Mouse (Mus musculus) Muller cell, postnatal 12 days (primary cell): ENCODE results near the gene Haspin.
A peak's percentile ranks its signal among the peaks of the same experiment; 100 is the strongest.

Source experiments
- DNase-seq: peaks from one replicate; pipeline ENCODE4 v3.0.0-alpha.2; 2015; ENCODE audit errors: inconsistent ontology term

Haspin gene

DNA sequence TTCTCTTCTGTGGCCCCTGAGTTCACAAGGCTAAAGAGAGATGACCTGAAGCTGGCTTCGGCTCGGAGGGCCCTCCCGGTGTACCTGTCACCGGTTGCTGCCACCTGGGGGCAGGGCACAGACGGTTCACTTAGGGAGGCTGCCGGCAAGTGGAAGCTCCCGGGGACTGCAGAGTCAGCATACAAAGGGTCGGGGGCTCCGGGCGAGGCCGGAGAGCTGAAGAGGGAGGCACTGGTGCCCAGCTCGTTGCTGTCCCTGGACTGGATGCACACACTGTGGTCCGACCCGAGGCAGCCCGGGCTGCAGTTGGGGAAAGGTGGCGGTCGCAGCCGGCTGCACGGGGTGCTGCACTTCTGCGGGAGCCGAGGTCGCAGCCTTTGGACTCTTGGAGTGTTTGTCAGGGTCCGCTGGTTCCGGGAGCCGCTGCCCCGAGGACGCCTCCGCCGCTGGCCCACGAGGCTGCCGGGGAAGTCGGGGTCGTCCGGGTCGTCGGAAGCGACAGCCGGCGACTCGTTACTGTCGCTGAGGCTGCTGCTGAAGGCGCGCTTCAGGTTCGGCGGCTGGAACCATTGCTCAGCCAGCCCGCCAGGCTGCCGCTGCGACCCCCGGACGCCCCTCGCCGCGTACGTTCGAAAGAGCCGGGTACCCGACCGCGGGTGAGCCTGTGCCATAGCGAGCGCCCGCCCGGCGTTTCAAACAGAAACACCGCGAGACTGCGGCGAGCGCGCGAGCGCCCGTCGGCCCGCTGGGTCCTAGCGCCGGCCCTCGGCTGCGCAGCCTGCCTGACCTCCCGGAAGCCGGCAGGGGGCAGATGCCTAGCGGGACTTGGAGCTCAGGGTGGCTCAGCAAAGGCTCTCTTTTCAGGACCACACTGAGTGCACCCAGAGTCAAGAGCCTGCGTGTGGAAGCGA lies at the start of gene Haspin:
Haspin (minus strand) TSS at position 704 of the 911 bp plus-strand sequence.
- DNase-seq = peak; percentile 89

DNA sequence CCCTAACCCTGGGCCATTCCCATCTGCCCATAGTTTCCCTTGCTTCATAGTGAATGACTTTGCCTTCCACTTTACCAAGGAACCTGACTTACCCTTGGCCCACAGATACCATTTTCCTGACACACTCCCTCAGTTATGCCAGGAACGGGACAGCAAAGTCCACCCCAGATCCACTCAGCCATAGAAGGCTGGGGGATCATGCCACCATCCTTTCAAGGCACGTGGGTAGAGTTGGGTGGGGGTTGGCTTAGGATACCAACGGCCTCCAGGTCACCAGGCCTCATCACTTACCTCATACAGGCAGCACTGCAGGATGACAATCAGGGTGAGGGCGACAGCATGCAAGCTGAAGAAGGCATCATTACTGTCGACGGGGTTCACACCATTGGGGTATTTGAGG lies 49.1 kb upstream of the Haspin start:
- no peak for DNase-seq

DNA sequence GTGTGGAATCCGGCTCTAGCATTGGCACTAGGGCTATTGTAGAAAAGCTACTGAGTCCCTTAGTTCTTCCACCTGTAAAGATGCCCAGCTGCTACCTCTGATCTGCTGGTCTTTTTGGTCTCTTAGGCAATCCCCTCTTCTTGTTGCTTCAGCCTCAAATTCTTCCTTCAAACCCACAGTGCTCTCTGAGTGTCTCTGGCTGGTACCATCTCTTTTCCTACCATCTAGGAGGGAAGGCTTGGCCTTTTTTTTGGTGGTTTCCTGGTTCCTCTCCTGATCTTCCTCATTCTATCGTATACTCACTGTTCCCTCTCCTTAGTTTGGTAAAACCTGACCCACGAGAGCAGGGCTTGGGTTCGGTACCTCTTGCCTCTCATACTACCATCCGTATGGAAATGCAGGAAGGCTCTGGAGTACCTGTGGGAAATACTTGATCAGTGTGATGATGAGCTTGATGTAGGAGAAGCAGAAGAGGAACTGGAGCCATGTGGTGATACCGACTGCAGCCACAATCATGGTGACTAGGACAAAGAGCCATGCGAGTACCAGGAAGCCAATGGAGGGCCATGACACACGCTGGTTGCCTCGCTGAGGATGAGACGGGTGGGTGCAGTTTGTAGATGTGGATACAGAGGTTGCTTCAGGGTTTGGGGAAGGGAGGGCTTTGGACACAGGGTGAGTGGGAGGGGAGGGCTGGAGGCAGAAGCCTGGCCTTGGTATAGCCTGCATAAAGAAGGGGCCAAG lies 48.0 kb upstream of the Haspin start:
- DNase-seq = no peak

DNA sequence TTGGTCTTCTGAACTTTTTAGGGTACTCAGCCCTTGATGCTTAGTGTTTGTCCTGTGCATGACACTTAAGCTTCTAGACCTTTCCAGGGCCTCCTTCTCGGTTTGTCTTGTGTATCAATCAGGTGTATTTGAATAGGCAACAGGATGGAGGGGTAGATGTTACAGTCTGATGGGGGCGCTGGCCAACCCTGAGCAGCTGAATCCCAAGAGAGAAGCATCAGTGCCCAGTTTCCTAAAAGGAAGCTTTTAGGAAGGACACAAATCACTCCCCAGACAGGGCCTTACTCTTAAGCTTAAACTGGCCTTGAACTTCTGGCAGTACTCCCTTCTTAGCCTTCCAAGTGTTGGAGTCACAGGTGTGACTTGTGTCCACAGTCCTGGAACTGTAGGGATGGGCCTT lies 39.8 kb upstream of the Haspin start:
- no peak for DNase-seq

DNA sequence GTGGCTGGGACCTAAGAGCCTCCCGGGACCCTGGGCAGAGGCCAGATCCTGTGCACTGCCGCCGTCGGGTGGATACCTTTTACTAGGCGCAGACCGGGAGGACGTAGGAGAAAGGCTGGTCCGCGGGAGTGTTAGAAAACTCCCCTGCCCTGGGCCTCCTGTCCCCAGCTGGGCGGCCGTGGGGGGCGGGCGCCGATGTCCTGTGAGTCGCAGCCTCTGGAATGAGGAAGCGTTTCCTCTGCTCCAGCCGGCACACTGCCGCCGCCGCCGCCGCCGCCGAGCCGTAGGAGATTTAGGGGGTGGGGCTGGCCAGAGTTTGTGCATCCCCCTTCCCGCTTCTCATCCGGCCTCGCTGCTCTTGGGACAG lies 39.4 kb upstream of the Haspin start:
- peak; percentile 97 for DNase-seq

DNA sequence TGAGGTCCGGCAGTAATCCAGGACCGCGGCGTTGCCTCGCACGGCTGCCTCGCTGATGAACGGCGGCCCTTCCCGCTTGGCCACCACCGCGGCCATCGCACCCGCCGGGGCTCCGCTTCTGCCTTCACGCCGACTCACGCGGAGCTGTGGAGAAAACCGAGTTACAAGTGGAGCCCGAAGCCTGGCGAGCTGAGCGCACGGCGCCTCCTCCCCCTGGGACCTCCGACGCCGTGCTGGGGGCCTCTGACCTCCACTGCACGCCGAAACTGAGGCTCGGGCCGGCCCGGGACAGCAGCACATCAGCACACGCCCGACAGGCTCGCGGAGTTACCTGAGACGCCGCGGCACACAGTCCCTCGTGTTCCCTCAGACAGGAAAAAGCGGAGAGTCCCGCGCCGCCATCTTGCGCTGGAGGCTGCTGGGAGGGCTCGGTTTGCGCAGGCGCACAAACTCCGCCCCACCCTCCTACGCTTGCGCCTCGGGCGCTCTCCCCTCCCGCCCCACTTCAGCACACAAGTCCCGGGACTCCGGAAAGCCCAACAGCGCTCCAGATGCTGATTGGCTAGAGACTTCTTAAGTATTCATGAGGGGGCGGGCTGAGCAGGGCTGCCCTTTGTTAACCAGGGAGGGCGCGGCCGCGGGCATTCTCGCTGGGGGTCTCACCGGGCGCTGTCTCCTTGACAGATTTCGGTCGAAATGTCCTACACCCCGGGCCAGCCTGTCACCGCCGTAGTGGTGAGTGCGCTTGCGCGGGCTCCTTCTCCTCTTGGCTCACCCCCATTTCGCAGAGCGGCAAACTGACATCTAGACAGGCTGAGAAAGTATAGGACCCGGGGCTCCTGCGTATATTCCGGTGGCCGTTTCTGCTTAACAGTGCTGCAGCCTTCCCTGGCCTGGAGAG lies 38.8 kb upstream of the Haspin start, which contains the start of the genes Emc6 and Tax1bp3:
Emc6 (minus strand) TSS at position 430 of the 901 bp plus-strand sequence.
Tax1bp3 (plus strand) TSS at position 476 of the 901 bp plus-strand sequence.
- DNase-seq = peak; percentile 98

DNA sequence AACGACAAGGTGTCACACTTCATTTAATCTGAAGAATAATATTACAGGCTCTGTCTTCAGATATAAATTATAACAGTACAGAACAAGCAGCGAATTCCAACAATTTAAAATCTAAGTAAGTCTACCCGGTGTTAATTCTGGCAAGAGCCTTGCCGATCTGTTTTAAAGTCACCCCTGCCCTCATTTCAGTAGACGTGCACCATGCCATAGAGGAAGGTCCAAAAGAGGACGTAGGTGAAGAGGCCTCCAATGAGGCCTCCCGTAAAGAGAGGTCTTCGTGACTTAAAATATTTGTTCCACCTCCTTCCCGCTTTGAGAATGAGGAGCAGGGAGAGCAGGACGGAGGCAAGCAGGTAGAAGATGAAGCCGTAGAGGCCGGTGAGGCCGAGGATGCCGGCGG lies 38.1 kb upstream of the Haspin start:
- DNase-seq = no peak

DNA sequence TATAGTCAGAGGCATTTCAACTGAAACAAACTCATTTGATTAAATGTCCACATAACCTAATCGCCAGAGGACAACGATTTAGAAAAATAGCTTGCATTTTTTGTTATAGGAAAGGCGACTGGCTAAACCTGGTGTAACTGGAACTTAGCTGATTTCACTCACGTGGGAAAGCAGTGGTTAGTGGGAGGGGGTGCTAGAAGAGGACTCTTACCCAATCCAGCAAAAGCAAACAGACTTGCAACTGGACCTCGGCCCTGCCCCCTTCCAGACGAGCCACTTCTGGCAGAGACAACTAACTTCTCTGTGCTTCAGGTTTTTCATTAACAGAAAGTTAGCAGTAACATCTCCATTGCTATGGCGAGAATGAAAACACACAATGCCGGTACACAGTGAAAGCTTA lies 37.5 kb upstream of the Haspin start:
- DNase-seq = no peak

DNA sequence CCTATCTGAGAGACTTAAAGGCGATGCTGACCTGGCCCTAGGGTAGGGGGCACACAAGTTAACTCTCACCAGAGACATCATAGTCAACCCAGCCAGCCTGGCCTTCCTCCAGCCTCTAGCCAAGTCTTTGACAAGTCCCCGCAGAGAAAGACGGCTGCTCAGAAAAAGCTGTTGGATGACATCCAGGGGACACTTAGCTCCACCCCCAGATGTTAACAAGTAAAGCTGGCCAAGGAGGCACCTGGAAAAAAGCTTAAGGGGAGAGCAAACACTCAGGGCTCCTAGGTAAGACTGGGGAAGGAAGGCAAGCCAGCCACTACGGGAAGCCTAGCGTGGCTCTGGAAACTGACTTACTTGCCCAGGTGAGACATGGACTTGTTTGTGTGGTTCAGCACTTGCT lies 34.1 kb upstream of the Haspin start:
- no peak for DNase-seq

DNA sequence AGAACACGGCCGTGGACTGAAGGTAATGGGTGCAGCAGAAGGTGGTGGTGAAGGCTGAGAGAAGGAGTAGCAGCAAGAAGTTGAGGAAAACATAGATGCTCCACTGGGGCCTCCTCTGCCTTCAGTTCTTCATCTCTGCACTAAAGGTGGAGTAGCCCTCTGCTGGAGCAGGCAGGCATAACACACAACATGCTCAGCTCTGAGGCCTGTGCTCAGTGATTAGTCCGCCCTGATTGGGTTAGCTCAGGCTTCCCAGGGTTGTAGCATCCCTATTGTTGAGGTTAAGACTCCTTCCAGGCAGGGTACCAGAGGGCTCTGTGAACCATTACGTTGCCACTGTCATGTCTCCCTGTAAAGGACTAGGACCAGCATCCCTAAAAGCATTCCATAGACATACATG lies 31.1 kb upstream of the Haspin start:
- peak; percentile 17 for DNase-seq

DNA sequence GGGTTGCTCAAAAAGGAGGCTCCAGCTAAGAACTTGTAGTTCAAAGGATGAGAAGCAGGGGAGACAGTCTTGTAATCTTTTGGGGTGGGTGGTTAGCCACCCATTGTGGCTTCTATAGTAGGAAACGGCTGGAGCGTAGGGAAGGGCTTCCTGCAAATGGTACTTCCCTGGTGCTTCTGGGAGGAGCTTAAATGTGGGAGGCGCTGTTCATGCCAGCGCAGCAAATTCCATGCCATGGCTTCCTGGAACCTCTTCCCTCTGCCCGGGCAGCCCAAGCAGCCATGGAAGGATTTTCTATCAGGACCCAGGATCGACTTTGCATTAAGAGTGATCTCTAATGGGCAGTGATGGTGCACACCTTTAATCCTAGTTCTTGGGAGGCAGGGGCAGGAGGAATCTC lies 30.5 kb upstream of the Haspin start:
- no peak for DNase-seq

DNA sequence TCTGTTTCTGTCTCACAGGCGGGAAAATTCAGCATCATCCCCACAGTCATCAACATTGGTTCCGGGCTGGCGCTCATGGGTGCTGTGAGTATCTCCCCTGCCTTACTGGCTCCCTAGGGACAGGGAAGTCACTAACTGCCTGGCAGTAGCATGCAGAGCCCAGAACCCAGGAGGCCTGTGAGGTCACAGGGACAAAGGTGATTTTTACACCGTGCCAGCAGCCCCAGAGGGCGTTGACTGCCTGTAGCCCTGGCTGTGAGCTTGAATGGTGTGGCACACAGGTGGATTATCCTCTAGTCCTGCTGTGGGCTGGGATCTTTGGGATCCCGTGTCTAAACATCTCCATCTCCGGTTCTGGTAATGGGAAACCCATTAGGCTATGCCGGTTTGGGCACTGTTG lies 30.0 kb upstream of the Haspin start:
- no peak for DNase-seq

DNA sequence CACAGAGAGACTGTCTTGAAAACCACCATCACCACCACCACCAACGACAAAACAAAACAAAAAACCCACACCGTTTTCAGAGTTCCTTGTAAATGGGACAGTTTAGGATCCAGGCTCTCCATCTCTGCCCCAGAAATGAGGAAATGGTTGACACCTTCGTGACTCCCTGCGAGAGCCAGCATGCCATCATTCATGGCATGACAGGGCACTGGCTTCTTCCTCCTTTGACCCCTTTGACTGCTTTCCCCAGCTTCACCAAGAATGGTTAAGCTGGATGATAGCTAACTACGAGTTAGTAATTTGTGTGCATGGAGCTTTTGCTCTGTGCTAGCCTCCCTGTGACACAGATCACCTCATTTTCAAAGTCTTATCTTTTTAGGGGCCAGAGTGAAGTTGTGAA lies 24.2 kb upstream of the Haspin start:
- no peak for DNase-seq

DNA sequence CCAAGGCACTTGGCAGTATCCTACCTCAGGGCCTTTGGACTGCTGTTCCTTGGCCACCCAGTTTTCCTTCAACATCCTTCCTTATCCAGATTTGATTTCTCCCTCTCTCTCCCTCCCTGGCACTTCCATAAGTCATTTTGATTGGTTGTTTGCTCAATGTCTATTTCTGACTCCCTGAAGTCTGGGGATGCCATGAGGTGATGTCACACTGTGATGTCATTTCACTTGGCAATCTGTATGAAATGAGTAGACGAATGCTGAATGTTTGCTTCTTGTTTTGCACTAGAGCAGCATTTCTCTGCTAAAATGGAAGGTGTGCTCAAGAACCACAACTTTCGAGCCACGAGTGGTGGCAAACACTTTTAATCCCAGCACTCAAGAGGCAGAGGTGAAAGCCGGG lies 23.5 kb upstream of the Haspin start:
- DNase-seq = peak; percentile 4

DNA sequence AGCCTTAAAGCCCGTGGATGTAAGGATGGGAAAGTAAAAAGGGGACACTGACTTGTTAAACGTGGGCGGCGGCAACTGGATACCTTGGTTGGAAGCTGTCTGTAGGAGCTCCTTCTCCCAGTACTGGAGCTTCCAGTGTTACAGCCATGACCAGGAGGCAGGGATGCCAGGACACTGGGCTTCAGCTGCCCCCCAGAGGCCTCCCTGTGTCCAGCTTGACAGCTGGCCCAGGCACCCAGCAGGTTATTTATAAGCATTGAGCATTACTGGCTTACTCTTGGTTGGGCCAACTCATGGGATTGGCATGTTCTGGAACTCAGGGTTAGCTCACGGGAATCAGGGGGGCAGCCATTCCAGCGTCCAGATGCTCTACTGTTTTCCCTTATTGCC lies 22.7 kb upstream of the Haspin start:
- peak; percentile 82 for DNase-seq

DNA sequence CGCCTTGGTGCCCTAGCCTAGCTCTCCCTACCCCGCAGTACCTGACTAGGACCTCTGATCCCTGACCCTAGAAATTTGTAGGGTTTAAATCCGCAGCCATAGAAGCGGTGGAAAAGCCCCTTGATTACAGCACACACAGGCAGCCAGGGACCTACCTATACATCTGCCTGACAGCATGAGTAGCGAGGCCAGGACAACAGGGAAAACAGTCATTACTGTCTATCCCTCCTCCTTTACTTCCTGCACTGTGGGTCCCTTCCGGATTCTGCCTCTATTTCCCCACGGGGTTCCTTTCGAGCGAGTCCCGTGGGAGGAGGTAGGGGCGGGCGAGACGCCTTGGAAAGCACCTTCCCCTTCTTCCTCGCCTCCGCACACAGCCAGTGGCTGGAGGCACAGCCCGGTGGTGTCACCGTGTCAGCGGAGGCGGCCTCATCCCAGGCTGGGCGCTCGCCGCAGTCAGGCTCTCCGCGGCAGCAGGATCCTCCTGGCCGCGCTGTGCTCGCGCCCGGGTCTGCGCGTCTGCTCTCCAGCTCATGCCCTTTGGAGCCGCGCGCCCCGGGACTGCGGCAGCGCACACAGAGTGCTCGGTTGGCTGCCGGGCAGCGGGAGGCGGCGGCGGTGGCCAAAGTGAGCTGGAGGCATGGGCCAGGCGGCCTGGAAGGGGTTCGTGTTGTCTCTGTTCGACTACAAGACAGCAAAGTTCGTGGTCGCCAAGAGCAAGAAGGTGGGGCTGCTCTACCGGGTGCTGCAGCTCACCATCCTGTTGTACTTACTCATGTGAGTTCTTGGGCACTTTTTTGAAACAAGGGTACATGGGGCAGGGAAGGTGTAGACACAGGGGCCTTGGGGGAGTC lies 22.1 kb upstream of the Haspin start, which contains the start of gene P2rx5:
P2rx5 (plus strand) TSS at position 465 of the 854 bp plus-strand sequence.
- peak; percentile 77 for DNase-seq

DNA sequence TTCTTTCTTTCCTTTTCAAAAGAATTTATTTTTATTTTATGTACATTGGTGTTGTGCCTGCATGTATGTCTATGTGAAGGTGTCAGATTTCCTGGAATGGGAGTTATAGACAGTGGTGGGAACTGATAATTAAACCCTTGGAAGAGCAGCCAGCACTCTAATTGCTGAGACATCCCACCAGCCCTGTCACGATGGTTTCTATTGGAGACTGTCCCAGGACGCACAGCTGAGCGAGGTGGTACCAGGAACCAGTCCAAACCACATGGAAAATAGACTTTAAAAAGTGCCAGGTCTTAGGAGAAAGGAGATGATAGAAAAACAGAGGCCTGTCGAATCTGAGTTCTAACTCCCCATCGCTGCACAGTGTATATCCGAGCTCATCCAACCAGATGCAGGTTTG lies 17.0 kb upstream of the Haspin start:
- DNase-seq = peak; percentile 34

DNA sequence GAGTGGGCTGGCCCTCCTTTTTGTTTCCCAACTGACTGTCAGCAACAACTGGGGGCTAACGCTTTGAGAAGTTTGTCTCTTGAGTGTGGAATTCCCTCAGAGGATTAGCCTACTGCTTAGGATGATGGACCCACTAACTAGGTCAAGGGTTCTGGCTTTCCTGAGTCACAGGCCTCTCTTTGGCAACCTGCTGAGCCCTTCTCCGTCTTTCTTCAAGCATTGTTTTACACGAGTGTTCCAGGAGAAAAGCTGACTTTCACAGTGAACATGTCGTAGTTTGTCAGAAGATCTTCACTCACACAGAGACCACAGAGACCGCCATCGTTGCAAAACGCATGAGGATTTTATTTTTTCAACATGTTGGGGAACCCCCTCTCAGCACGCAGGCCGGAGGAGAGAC lies 10.1 kb upstream of the Haspin start:
- DNase-seq = no peak

DNA sequence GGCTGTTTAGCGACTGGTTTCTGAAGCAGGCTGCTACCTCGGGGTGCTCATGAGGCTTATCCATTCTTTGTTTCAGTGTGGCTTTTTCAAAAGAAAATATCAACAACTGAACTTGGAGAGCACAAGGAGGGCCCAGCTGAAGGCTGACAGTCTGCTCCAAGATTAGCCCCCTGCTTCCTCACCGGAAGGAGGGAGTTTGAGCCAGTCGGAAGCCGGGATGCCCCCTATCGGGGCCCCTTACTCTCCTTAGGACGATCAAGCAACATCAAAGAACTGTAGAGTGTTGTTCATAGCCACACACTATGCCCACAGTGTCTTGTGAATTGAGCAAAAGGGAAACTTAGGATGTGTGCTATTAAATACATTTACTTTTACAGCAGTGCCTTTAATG lies 8.9 kb upstream of the Haspin start:
- DNase-seq = no peak

DNA sequence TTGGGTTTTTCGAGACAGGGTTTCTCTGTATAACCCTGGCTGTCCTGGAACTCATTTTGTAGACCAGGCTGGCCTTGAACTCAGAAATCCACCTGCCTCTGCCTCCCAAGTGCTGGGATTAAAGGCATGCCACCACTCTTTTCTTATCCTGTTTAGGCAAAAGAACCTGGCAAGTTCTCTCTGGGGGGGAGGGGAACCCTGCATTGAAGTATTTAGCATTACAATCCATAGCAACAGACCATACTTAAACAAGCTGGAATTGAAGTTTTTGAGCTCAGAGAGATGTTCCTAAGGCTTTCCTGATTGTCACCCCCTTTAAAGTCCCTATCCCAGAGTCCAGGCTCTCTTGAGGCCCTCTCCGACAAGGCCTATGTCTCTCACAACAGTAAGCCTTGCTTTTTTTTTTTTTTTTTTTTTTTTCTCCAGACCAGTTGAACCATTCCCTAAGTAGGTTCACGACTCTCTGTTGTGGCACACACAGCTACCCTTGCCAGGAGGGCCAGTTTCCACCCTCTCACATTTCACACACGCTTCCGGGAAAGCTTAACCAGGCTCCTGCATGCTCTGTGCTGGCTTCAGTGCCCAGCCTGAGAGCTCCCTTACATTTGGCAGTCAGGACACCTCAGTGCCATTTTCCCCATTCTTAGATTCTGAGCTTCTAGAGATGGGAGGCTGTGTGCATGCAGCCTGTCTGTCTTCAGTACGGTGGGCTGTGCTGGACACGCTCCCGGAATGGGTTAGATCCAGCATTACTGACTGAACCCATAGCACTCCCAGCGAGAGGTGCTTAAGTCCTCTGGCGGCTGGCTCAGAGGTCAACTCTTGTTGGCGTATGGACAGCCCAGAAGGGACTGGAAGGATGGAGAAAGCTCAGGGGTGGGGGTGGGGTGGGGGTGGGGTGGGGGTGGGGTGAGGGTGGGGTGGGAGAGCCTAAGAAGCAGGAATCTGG lies 8.2 kb upstream of the Haspin start:
- DNase-seq = no peak
